Mouse (Mus musculus) spleen, postnatal 14 days (tissue): Measurements from ENCODE around the gene Teddm2.

Experiments used
- DNase-seq, 2 experiments: peaks; one replicate each; pipeline ENCODE4 v3.0.0; 2021 to 2022; ENCODE audit warnings: low spot score in 2 of 2

Gene Teddm2

GRCm38 (mm10) chr1:153830746-153831145 is 69.3 kb downstream of the Teddm2 start:
- no peak for DNase-seq

GRCm38 (mm10) chr1:153820216-153820615 is 79.8 kb downstream of the Teddm2 start:
- no peak for DNase-seq

- DNase-seq: no peak
Measured at GRCm38 (mm10) chr1:153814278-153814677, 85.8 kb downstream of the Teddm2 start.

GRCm38 (mm10) chr1:153807390-153807993 is 92.5 kb downstream of the Teddm2 start:
- peak; percentile 10 to 49 for DNase-seq

GRCm38 (mm10) chr1:153803530-153803929 is 96.5 kb downstream of the Teddm2 start:
- no peak for DNase-seq

- DNase-seq: no peak
Measured at GRCm38 (mm10) chr1:153802691-153803090, 97.3 kb downstream of the Teddm2 start.
